Mouse (Mus musculus) midbrain, embryonic 14.5 days (tissue): ENCODE data around the gene Pola2. TPM values are rescaled to one million over a fixed set of nuclear protein-coding genes. Genes with fewer than 3 reads are reported as not detected.

ENCODE experiments used
- ATAC-seq: fragments of 200-750 bp; cut with Nextera tagmentation; 2 replicates; pipeline ENCODE4 v1.8.0; 2017; ENCODE audit warnings: moderate number of reproducible peaks, moderate library complexity; ENCODE audit not compliant: low FRiP score, low TSS enrichment
- DNase-seq: peaks from one replicate; pipeline ENCODE4 v3.0.0-alpha.2; 2015
- H3K27ac ChIP-seq: fragments of 300-500 bp; sonication (generic); replicated peaks from 2 replicates; pipeline ENCODE4 v1.5.1; 2014; ENCODE audit warnings: mild to moderate bottlenecking, low read depth, low read length, moderate library complexity
- H3K27me3 ChIP-seq: fragments of 300-500 bp; sonication (generic); 2 replicates; pipeline ENCODE4 v1.6.1; 2014; ENCODE audit warnings: low read length, control low read depth, mixed read lengths; ENCODE audit not compliant: control insufficient read depth, insufficient read depth
- H3K36me3 ChIP-seq: fragments of 300-500 bp; sonication (generic); 2 replicates; pipeline ENCODE4 v1.6.1; 2014; ENCODE audit warnings: low read length, control low read depth; ENCODE audit not compliant: control insufficient read depth, insufficient read depth
- H3K4me1 ChIP-seq: fragments of 300-500 bp; sonication (generic); 2 replicates; pipeline ENCODE4 v1.6.1; 2014; ENCODE audit warnings: mild to moderate bottlenecking, antibody characterized with exemption, low read length, control low read depth; ENCODE audit not compliant: control insufficient read depth, insufficient read depth
- H3K4me2 ChIP-seq: fragments of 300-500 bp; sonication (generic); 2 replicates; pipeline ENCODE4 v1.6.1; 2014; ENCODE audit warnings: mild to moderate bottlenecking, low read length, moderate library complexity
- H3K4me3 ChIP-seq: fragments of 300-500 bp; sonication (generic); replicated peaks from 2 replicates; pipeline ENCODE4 v1.5.1; 2014; ENCODE audit warnings: low read depth, low read length
- H3K9ac ChIP-seq: fragments of 300-500 bp; sonication (generic); replicated peaks from 2 replicates; pipeline ENCODE4 v1.6.1; 2014; ENCODE audit warnings: mild to moderate bottlenecking, low read length, moderate library complexity
- H3K9me3 ChIP-seq: fragments of 300-500 bp; sonication (generic); 2 replicates; pipeline ENCODE4 v1.6.1; 2016; ENCODE audit warnings: low read length, control low read depth, mixed read lengths; ENCODE audit not compliant: control insufficient read depth
- WGBS: fragments of 180-500 bp; shearing (Covaris S2); extraction: QIAGEN DNeasy Blood & Tissue Kit; methylation state at CpG from one replicate; pipeline ENCODE4 v1.1.7; 2014; 5-methylcytosine and 5-hydroxymethylcytosine counted together
- polyA plus RNA-seq: library from polyadenylated mRNA; unstranded; fragments of >200 nt; fragmentation: Nextera tagmentation; extraction: Ambion mirVana; gene quantifications from 2 replicates; pipeline ENCODE4 v1.2.1, GENCODE M21; 2014

The Pola2 gene
- polyA plus RNA-seq, 1 experiment from 2014 or later: 23.4 TPM

DNA sequence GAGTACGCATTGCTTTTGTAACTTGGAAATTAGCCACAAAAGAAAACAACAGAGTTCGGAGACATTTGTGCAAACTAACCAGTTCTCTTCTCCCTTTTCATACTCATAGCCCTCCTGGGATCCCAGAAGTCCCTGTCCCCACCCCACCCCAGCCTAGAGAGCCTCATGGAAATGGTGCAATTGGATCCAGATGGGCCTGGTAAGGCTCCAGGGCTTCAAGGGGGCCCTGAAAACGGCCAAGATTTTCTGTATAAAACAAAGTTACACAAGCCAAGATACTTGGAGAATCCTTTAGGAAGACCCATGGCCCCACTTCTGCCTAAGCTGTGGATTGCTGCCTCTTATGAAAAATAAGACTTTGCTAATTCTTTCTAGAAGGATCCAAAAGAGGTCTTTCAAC, 13.7 kb upstream of the Pola2 start:
- Histone ChIP-seq H3K9ac (no peak overlapping the region), H3K27me3 (no peaks in the 10 kb centered on the region), H3K4me2 (no peak overlapping the region), H3K9me3 (no peaks in the 10 kb centered on the region), H3K27ac (no peak overlapping the region), H3K4me3 (no peak overlapping the region), H3K36me3 (no peaks in the 10 kb centered on the region), H3K4me1 (no peaks in the 10 kb centered on the region)
- ATAC-seq (no peak), DNase-seq (no peak)
- 85% methylated on average over 3 of the region's 3 CpGs for WGBS

- DNase-seq: no peak
- H3K27ac ChIP-seq: no peak overlapping the region
Observed at GRCm38 (mm10) chr19:5975676-5976075, 11.7 kb upstream of the Pola2 start.

DNA sequence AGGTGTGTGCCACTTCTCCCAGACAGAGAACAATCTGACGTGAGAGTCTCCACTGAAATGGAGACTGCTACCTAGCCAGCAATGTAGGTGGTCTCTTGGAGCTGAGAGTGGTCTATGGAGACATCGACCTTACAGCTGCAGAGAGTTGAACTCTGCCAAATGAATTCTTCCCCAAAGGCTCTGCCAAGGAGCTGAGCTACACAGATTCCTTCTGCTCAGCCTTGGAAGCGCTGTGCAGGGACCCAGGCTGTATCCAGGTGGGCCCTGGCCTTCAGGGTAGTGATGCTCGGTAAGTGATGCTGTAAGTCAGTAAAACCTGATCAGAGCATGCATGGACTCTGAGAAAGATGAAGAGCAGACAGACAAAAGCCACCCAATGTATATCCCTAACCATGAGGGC, 11.1 kb upstream of the Pola2 start:
- H3K4me1 ChIP-seq: no peaks in the 10 kb centered on the region
- no peaks in the 10 kb centered on the region for H3K36me3 ChIP-seq
- no peak overlapping the region for H3K4me3 ChIP-seq
- no peaks in the 10 kb centered on the region for H3K27me3 ChIP-seq
- 74% methylated on average over 4 of the region's 4 CpGs for WGBS
- H3K9ac ChIP-seq: no peak overlapping the region
- no peak for ATAC-seq
- no peak overlapping the region for H3K4me2 ChIP-seq
- DNase-seq: no peak
- H3K9me3 ChIP-seq: no peaks in the 10 kb centered on the region
- H3K27ac ChIP-seq: no peak overlapping the region

More at GRCm38 (mm10) chr19:5975676-5976075, 11.7 kb upstream of the Pola2 start:
- Histone ChIP-seq H3K4me2 (no peak overlapping the region), H3K27me3 (no peaks in the 10 kb centered on the region), H3K36me3 (no peaks in the 10 kb centered on the region), H3K9ac (no peak overlapping the region), H3K9me3 (no peaks in the 10 kb centered on the region), H3K4me1 (no peaks in the 10 kb centered on the region), H3K4me3 (no peak overlapping the region)
- WGBS: 78% methylated on average over 4 of the region's 4 CpGs
- ATAC-seq: no peak; the same call in 1 of the 2 replicates

DNA sequence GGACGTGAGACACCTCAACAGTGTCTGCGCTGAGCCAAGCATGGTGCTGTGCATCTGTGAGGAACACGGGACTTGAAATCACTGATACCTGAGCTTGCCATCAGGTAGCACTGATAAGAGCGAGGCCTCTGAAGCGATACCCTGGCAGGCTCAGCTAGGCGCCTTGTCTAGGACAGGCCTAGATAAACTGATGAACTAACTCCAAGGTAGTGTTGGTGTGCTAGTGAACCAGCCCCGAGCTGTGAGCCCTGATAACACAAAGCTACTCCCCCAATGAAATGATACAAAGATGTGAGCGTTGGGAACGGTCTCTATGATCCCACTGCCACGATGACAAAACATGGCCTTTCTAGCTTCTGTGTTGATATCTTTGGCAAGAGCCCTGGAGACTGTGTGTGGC, 3.7 kb upstream of the Pola2 start:
- Histone ChIP-seq H3K9me3 (no peaks in the 10 kb centered on the region), H3K27me3 (no peaks in the 10 kb centered on the region), H3K4me1 (0 out of 2 replicates have a peak, but pooled peaks cover 11% of the 10 kb centered on the region), H3K4me2 (no peak overlapping the region), H3K27ac (no peak overlapping the region), H3K9ac (no peak overlapping the region), H3K4me3 (no peak overlapping the region), H3K36me3 (no peaks in the 10 kb centered on the region)
- WGBS: 90% methylated on average over 10 of the region's 10 CpGs
- DNase-seq: no peak
- ATAC-seq: no peak

- Histone ChIP-seq H3K36me3 (no peaks in the 10 kb centered on the region), H3K27me3 (no peaks in the 10 kb centered on the region), H3K4me1 (0 out of 2 replicates have a peak, but pooled peaks cover 11% of the 10 kb centered on the region), H3K27ac (no peak overlapping the region), H3K9ac (no peak overlapping the region), H3K9me3 (no peaks in the 10 kb centered on the region), H3K4me2 (no peak overlapping the region), H3K4me3 (no peak overlapping the region)
- DNase-seq: no peak
- 71% methylated on average over 6 of the region's 6 CpGs for WGBS
- no peak for ATAC-seq
Observed at GRCm38 (mm10) chr19:5966786-5967185, 2.8 kb upstream of the Pola2 start.

- no peak overlapping the region for H3K27ac ChIP-seq
- no peak overlapping the region for H3K4me2 ChIP-seq
- H3K4me3 ChIP-seq: no peak overlapping the region
- DNase-seq: no peak
- H3K36me3 ChIP-seq: no peaks in the 10 kb centered on the region
- no peaks in the 10 kb centered on the region for H3K9me3 ChIP-seq
- ATAC-seq: no peak
- no peak overlapping the region for H3K9ac ChIP-seq
- no peaks in the 10 kb centered on the region for H3K27me3 ChIP-seq
- 93% methylated on average over 2 of the region's 2 CpGs for WGBS
- 0 out of 2 replicates have a peak, but pooled peaks cover 11% of the 10 kb centered on the region for H3K4me1 ChIP-seq
Observed at GRCm38 (mm10) chr19:5965910-5966309, 1.9 kb upstream of the Pola2 start.

- Histone ChIP-seq H3K4me2 (no peak overlapping the region), H3K9me3 (no peaks in the 10 kb centered on the region), H3K9ac (no peak overlapping the region), H3K27me3 (no peaks in the 10 kb centered on the region), H3K4me1 (0 out of 2 replicates have a peak, but pooled peaks cover 11% of the 10 kb centered on the region), H3K4me3 (no peak overlapping the region), H3K27ac (no peak overlapping the region), H3K36me3 (no peaks in the 10 kb centered on the region)
- ATAC-seq: no peak
- DNase-seq: peak; percentile 89
- WGBS: 9% methylated on average over 4 of the region's 4 CpGs
Observed at GRCm38 (mm10) chr19:5965280-5965679, 1.3 kb upstream of the Pola2 start.

- DNase-seq: no peak
- H3K27me3 ChIP-seq: no peaks in the 10 kb centered on the region
- WGBS: 92% methylated on average over 2 of the region's 2 CpGs
- no peak overlapping the region for H3K27ac ChIP-seq
- peak overlapping the region; percentile 96 for H3K4me2 ChIP-seq
- H3K36me3 ChIP-seq: no peaks in the 10 kb centered on the region
- H3K9ac ChIP-seq: peak overlapping the region; percentile 71
- peak overlapping the region; percentile 62 for H3K4me3 ChIP-seq
- ATAC-seq: no peak
- no peaks in the 10 kb centered on the region for H3K9me3 ChIP-seq
- H3K4me1 ChIP-seq: 0 out of 2 replicates have a peak, but pooled peaks cover 11% of the 10 kb centered on the region
Observed at GRCm38 (mm10) chr19:5964804-5965203, 802 bp upstream of the Pola2 start.

GRCm38 (mm10) chr19:5962651-5963050, 1.4 kb downstream of the Pola2 start:
- Histone ChIP-seq H3K27ac (no peak overlapping the region), H3K4me2 (peak overlapping the region; percentile 96), H3K27me3 (no peaks in the 10 kb centered on the region), H3K4me1 (0 out of 2 replicates have a peak, but pooled peaks cover 11% of the 10 kb centered on the region), H3K4me3 (no peak overlapping the region), H3K9me3 (no peaks in the 10 kb centered on the region), H3K9ac (no peak overlapping the region), H3K36me3 (0 out of 2 replicates have a peak, but pooled peaks cover 2% of the 10 kb centered on the region)
- no peak for DNase-seq
- ATAC-seq: no peak
- 24% methylated on average over 1 of the region's 1 CpGs for WGBS
